Mouse (Mus musculus): Measurements from ENCODE around the gene Cfap206.

DNA sequence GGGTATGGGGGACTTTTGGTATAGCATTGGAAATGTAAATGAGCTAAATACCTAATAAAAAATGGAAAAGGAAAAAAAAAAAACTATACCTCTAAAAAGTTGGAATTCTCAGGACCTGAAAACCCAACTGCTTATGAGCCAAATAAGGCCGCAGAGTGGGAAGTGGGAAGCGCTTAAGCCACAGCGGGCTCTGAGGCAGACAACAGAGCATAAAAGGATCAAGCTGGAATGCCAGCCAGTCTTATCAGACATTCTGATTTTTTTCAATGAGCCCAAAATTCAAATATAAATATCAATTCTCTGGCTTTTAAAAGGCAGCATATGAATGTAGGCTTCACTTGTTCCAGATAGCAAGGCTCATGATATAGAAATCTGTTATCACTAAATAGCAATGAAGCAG is 42.0 kb downstream of the Cfap206 start:
- no peak for TF ChIP-seq CTCF (IDR thresholded peaks at IDR 0.05; ENCODE audit: low read depth, low read length)
- TF ChIP-seq POLR2A (IDR thresholded peaks at IDR 0.05; ENCODE audit: extremely low read depth, insufficient read depth, low read length), result no peak
